Mouse (Mus musculus): Measurements from ENCODE around the gene Cryga.

DNA sequence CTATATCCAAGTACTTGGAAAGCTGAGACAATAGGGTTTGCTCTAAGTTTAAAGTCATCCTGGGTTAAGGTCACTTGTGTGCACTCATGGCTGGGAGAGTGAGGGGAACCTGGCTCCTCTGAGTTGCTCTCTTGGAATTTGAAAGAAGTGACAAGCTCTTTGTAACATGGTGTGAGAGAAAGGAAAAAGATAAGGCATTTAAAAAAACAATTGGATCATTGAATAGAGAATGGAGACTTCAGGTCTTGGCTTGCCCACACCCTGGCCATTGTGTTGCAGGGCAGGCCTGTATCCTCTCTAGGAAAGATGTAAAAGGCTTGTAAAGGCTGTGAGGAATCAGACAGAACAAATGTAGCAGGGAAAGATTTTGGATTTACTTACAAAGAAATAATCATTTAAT lies 35.3 kb downstream of the Cryga start:
- TF ChIP-seq CTCF (IDR thresholded peaks at IDR 0.05) (no peak), EP300 (IDR thresholded peaks at IDR 0.05; ENCODE audit: insufficient read depth, low read depth, low read length) (no peak)

Data from heart, adult 2 months (tissue).